Mouse (Mus musculus) CD4-positive, CD25-positive, alpha-beta regulatory T cell, adult 9 weeks (primary cell): ENCODE results near the gene Zbtb5. TPM values are rescaled to one million over a fixed set of nuclear protein-coding genes. Genes with fewer than 3 reads are reported as not detected.

ENCODE experiments used
- polyA plus RNA-seq: library from polyadenylated mRNA; unstranded; fragments of 100-300 nt; shearing (Covaris generic); gene quantifications from one replicate; pipeline ENCODE4 v1.2.1, GENCODE M21; 2017

Zbtb5 gene
- polyA plus RNA-seq, result 13.5 TPM

GRCm38 (mm10) chr4:45012105-45012975 is at the start of gene Zbtb5:
Gene Zbtb5, minus strand, starts transcription at chr4:45012412.

GRCm38 (mm10) chr4:45018452-45018980 is 6.3 kb upstream of the Zbtb5 start, which contains the start of gene Polr1e:
Gene Polr1e, plus strand, starts transcription at chr4:45018583.

GRCm38 (mm10) chr4:44981280-44981973 is 30.8 kb downstream of the Zbtb5 start, which contains the start of gene Grhpr:
Gene Grhpr, plus strand, starts transcription at chr4:44981395.

Other genes with a start within 250 kb of the Zbtb5 start
- 40.9 TPM for gene Grhpr, start 31.0 kb downstream of the Zbtb5 start, polyA plus RNA-seq
- 68.3 TPM for gene Polr1e, start 6.2 kb upstream of the Zbtb5 start, polyA plus RNA-seq
- gene Fbxo10, start 72.2 kb upstream of the Zbtb5 start, polyA plus RNA-seq, result 1.3 TPM
- gene Tomm5, start 95.7 kb upstream of the Zbtb5 start, polyA plus RNA-seq, result 189 TPM
- gene Frmpd1, start 172.5 kb upstream of the Zbtb5 start, polyA plus RNA-seq, result not detected